Mouse (Mus musculus) naive thymus-derived CD4-positive, alpha-beta T cell, adult 2 months (primary cell): ENCODE measurements around the gene Igsf21.

ENCODE experiments used
- DNase-seq: peaks from one replicate; pipeline ENCODE4 v3.0.0-alpha.2; 2011; ENCODE audit warnings: low read depth

The Igsf21 gene

DNA sequence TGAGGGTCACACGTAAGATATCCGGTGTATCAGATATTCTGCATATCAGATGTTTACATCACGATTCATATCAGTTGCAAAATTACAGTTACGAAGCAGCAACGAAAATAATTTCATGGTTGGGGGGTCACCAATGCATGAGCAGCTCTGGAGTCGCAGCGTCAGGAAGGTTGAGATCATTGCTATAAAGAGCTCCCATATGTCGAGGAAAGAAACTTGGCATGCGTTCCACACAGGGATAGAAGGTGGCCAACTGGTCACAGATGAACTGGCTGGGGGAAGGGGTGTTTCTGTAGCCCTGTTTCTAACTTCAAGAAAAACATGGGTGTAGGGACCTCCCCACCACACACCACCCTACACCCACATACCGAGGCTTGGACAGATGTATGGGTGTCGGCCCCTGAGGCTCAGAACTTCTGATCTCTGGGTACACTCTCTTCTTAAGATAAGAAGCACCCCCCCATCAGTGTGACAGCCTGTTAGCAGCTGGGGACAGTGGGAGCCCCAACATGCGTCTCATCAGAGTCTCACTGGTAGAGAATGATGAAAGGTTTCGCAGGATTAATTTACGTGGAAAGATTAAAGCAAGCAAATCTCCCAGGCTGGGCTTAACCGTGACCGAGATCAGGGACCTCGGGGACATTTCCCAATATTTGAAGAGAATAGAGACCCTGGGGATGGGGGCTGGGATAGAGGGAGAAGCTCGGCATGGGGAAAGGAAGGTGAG lies 54.1 kb downstream of the Igsf21 start:
- no peak for DNase-seq

DNA sequence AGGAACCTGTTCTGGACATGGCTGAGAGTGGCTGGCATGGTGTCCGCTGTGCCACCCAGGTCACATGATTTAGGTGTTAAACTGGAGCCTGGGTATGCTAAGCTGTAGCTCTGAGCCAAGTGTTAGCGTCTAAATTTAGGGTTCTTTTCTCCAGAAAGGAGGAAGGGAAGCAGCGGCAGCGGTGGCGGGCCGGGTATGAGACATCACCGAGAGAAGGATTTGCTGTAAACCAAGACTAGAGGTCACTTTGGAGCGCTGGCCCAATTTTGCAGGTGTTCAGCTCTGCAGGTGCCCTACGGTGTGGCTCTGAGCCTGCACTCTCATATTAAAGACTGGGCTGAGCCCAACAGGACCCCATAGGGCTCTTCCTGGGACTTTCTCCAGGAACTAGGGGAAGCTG lies 57.0 kb downstream of the Igsf21 start:
- DNase-seq = no peak

DNA sequence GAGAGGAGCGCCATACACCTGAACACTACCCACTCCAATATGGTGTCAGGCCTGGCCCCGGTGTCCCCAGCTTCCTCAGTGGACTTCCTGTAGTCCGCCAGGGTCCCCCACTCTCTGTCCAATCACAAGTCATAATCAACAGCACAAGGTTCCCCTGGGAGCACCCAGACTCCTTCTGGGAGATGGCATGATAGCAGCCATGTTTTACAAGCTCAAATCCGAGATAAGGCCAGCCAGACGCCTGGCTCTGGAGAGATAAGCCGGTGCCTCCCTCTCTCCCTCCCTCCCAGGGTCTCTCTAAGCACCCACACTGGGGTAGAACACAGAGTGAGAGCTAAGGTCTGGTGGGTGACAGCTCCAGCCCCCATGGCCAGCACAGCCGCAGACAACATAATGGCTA lies 58.0 kb downstream of the Igsf21 start:
- no peak for DNase-seq

DNA sequence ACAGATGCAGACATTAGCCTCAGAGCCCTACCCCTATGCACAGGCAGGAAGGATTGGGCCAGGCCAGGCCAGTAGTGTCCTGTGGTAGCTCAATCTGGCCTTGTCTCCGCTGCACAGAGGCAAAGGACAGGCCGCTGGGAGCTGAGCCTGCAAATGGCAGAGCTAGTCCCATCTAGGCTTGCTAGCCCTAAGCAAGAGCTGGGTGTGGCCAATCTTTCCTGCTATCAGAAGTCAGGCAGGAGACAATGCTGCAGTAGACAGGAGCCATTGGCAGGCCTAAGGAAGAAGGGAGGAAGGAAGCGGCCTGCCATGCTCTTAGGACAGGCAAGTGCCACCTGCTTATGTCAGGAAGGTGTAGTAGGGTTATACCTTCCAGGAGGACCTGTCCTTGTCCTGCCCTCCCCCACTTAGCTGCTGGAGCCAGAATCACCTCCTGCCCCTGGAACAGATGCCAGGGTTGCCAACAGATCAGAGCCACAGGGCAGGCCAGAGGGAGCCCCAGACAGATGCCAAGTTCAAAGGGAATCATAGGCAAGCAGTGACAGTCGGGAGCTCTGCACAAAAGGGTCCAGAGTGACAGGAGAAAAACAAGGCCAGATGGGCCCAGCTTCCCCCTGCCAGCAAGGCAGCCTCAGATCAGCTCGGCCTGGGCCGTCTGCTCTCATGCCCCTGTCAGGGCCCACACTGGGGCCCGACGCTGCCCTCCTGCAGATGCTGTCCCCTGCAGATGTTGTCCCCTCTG lies 59.0 kb downstream of the Igsf21 start:
- no peak for DNase-seq

DNA sequence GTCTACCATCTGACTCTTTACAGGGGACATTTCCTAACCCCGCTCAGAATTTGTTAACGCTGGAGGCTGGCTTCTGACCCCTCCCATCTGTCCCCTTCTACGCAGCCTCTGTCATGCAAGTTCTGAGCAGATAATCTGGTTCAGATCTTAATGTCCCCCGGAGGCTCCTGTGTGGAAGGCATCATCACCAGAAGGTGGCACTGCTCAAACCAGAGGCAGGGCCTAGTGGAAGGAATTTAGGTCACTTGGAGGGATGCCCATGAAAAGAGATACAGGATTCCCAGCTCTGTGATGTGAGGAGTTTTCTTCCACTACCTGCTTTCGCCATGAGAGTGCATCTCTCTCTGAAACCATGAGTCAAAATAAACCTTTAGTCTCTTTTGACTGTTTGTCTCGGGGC lies 67.0 kb downstream of the Igsf21 start:
- DNase-seq = no peak

DNA sequence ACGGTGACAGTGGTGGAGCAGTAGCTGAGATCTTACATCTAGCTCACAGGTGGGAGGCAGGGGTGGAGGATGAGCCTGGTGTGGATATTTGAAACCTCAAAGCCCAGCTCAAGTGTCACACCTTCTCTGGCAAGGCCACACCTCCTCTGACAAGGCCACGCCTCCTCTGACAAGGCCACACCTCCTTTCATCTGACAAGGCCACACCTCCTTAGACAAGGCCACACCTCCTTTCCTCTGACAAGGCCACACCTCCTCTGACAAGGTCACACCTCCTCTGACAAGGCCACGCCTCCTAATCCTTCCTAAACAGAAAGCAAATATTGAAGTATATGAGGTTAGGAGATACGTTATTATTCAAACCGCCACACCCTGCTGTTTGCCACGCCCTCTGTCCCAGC lies 69.5 kb downstream of the Igsf21 start:
- DNase-seq = no peak

DNA sequence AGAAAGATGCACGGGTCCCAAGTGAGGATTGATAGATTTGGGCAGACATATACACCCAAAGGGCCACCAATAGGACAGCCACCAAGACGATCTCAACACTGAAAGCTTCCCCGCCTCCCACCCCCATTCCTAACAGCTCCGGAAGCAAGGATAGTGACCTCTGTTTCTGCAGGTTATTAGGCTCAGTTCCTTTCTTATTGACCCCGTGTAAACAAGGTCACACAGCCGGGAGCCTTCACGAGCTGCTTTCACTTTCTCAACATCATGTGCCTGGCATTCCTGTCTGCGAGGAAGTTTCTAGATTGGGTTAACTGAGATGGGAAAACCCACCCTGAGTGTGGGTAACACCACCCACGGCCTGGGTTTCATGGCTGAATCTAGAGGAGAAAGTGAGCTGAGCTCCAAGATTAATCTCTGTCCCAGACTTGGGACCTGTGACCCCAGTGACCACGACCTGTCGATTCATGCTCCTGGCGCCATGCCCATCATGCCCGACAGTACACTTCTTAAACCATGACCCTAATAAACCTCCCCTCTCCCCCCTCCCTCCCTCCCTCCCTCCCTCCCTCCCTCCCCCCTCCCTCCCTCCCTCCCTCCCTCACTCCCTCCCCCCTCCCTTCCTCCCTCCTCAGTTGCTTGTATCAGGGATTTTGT lies 72.7 kb downstream of the Igsf21 start:
- DNase-seq = no peak

DNA sequence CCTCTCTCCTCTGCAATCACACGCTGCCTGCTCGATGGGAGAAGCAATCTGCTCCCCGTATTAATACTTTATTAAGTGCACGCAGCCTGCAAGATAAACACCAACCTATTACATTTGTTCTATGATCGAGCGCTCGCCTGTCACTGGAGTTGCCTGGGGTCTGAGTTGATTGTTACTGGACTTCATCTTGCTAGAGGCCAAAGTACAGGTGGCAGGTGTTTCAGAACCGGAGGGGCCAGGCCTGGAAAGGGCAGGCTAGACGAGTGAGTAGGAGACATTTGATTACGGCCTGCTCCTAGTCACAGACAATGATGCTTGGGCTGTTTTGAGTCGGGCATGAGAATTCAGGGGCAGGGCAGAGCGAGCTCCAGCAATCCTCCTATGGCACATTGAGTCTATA lies 73.5 kb downstream of the Igsf21 start:
- no peak for DNase-seq

DNA sequence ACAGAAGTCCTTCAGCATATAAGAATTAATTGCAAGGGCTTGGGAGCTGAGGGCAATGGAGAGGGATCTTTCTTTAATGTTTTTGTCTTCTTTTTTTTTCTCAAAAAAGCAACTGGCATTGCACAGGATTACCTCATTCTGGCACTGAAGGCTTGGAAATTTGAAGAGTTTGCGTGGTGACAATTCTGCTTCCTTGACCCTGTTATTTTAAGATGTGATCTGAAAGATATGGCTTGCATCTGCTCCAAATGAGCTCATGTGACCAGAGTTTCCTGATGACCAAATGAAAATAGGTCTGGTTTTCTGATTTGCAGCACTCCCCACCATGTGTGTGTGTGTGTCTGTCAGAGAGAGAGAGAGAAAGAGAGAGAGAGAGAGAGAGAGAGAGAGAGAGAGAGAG lies 74.7 kb downstream of the Igsf21 start:
- DNase-seq = no peak

DNA sequence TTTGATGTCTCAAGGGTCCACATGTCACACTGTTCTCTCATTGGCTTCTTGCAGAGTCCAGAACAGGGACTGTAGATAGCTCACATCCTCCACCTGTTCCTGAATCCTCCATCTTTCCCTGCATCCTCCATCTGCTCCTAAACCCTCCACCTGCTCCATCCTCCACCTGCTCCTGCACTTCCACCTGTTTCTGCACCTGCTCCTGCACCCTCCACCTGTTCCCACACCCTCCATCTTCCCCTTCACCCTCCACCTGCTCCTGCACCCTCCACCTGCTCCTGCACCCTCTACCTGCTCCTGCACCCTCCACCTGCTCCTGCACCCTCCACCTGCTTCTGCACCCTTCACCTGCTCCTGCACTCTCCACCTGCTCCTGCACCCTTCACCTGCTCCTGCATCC lies 75.4 kb downstream of the Igsf21 start:
- no peak for DNase-seq

DNA sequence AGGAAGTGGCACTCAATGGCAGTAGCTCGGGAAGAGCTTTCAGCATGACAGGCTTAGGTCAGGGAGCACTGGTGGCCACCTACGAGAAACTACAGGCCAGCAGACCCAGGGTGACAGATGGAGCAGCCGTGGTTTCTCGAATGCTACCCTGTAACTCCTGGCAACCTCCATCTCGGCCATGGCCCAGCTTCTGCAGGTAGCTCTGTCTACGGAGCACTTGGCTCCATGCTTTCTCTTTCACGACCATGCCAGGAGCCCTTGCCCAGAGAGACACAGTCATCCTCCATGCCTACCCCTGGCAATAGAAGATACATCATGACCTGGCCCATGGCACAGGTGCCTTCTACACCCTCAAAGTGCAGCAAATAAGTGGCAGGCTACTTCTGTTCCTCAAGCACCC lies 80.7 kb downstream of the Igsf21 start:
- no peak for DNase-seq

DNA sequence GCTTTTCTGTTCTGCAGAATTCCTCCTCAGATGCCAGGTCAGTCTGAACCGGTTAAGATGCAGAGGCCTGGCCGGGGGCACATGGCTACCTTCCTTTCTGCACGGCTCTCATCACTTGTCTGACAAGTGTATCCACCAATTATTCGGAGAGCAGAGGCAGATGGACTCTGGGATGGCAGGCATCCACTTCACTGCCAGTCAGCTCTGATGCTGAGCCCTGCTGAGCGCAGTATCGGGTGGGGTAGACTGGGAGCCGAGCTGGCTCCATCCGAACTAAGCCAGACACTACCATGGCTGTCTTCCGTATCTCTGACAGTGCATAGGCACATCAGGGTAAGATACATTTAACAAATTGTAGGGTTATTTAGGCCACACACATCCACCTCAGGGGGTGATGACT lies 81.9 kb downstream of the Igsf21 start:
- DNase-seq = no peak

DNA sequence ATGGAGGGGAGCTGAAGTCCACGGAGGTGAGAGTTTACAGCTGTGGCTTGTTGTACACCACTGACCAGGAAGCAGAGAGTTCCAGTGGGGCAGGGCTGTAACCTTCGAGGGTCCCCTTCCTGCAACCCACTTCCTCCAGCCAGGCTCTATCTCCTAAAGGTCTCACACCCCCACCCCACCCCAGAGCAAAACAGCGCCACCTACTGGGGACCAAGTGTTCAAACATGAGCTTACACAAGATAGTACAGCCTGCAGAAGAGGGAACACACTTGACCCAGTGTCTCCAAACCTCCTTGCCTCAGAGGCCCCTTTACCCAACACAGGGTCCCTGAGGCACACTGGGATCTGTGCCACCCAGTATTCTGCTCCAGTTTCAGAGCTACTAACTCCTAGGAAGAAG lies 87.0 kb downstream of the Igsf21 start:
- no peak for DNase-seq

DNA sequence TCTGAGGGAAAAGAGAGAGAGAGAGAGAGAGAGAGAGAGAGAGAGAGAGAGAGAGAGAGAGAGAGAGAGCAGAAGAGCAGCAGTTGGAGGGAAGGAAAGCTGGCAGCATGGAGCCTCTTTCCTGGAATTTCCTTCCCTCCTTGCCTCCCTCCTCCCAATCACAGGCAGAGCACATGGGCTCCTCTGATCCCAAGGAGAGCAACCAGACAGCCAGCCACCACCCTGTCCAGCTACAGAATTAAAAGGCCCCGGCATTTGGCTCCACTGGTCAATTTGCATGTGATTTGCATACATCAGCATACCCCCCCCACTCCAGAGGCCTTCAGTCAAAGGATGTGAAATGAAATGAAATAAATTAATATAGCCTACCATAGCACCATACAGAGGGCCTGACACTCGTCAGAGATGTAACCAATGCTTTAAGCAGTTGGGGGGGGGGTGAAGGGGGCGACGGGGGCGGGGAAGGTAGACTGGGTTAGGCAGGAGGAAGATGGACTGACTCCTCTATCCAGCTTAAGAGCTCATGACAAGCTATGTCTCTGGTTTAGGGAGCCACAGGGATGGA lies 91.6 kb downstream of the Igsf21 start:
- DNase-seq = no peak

DNA sequence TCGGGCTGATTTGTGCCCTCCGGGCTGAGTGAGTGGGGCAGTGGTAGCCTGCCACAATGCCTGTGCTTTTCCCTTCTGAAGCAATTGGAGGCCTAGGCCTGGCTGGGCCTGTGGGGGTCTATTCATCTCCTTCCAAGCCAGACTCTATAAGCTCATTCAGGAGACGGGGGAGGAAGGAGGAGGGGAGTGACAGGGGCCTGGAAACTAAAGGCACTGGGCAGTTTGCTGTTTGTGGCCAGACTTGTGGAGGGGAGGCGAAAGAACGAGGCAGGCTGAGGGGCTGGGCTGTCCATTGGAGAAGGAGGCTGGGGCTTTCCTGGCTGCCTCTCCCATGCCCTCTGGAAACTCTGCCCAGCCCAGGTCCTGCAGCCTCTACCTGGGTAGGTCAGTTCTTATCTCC lies 92.1 kb downstream of the Igsf21 start:
- DNase-seq = no peak

DNA sequence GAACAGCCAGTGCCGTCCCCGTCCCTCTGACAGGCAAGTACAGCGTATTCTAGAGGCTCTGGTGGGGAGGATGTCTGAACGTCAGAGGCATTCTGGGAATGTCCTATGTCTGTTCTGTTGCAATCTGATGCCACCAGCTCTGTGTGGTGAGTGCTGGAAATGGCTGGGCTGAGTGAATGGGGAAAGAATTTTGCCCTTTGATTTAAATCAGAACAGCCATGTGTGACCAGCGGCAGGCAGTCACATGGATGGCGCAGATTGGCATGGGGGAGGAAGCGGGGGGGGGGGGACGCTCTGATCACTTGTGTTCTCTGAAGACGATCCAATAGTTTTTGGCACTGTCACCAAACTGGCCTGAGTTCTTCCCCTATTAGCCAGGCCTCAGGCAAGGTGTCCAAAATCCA lies 92.9 kb downstream of the Igsf21 start:
- no peak for DNase-seq

DNA sequence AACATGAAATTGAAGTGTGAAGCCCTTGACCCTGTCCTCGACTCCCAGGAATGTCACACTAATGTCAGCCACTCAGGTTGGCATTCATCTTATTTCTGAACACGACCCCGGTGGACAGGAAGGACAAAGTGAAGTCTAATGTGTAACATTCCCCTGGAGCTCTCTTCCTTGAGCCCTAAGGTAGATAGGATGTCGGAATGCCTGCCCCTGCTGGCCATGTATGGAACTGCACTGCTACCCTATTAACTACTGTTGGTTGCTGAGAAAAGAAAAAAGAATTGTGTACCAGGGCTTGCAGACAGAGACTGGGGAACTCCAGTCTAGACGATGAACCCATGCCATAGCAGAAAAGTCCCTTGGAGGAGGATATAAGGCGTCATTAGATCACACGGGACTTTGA lies 93.5 kb downstream of the Igsf21 start:
- DNase-seq = peak; percentile 5

DNA sequence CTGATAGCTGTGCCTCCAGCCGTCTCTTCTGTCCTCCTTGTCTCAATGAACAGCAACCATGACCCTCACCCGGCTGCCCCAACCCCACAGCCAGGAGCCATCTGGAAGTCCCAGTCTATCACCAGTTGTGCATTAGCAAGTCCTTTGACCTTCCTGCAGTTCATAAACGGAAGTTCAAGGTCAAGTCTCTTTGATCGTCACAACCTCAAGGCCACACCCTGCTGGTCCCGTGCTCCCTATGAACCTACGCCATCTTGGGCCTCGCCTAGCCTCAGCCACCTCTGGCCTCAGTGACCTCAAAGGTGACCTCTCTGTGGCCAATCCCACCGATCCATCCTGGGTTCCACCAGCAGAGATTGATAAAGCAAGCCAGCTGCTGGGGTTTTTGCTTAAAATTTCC lies 96.9 kb downstream of the Igsf21 start:
- DNase-seq = no peak

DNA sequence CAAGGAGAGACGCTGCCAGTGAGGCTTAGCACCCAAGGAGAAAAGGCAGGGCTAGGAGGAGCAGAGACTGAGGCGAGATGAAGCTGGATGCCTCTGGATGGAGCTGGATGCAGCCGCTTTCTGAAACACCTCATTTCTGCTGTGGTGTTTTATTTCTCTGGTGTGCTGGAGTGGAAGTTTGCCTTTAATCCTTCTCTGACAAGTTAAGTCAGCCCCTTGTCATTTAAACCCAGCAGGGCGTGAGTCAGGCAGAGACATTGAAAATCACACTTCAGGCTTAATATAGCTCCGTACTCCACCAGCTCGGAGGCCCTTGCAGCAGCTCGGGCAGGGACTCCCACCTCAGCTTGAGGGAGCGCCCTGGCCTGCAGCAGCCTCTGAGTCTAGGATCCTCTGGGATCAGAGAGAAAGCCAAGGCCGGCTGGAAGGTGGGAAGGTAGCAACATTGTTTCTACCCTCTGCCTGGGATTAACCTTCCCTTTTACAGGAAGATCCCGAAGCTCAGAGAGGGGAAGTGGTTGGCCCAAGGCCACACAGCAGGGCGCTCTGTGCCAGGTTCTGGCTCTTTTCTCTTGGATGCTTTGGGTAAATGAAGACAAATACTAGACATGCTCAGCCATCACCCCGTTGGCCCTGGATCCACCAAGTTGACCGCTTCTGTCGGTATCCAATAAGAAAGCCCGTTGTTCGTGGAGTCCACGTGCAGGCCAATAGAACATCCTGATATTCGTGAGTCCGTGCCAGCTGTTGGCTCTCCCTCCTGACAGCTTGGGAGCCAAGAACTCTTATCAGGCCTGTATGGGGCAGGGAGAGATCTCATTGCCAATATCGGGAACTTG lies 98.5 kb downstream of the Igsf21 start:
- no peak for DNase-seq

DNA sequence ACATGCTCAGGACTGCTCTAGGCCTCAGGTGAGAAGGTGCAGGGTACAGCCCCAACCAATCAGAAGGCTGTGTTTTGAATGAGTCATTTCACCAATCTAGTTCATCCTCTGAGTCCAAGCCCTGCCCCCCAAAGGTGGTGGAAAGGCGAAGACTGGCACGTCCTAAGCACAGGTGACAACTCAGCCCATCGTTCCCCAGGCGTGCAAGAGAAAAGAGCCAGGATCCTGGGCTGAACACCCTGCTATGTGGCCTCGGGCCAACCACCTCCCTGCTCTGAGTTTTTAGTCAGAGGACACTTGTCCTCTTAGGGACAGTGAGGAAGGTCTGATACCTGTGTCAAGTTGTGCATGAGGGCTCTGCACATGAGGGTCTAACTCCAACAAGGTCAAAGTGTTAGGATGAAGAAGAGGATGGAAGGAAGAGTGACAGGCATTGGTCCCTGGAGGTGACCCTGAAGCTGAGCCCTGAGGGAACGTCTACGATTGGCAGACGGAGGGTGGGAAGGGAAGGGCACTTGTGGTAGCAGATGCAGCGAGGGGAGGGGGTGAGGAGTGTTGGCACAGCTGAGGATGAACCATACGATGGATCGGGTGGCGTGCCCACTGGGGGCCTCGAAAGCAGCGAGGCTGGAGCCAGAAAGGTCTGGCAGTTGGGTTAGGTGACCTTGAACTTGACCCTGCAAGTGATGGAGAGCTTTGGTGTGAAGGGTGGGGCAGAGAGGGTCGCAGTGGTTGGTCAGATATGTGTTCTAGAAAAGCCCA lies 99.3 kb downstream of the Igsf21 start:
- DNase-seq = no peak

DNA sequence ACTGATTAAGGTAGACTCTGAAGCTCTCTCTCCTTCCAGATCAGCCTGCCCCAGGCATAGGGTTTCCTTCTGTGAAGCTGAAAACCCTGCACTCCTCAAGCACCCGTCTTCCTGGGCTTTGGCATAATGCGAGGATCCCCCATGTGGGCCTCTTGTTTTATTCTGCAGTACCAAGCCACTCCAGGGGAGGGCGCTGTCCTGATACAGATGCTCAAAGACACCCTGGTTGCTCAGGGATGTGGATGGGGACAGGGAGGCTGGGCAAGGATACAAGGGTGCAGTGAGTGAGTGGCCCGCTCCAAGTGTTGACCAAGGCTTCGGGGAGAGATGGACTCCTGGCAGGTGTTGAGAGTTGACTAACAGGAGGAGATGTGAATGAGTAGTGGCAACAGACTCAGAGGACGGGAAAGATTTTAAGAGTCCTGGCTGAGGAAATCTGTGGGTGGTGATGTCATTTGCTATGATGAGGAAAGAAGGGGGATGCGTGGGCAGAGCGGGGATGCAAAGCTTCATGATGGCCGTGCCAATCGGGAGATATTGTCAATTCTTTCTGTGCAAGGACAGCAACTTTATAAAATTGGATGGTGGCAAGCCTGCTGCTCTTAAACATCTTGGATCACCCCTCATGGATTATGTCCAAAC lies 102.6 kb downstream of the Igsf21 start:
- DNase-seq = no peak
